Mouse (Mus musculus) embryonic facial prominence, embryonic 12.5 days (tissue): Measurements from ENCODE around the gene Senp7. TPM values are rescaled to one million over a fixed set of nuclear protein-coding genes. Genes with fewer than 3 reads are reported as not detected.
"Not testable (repeated sequence)": the region's sequence is repeated elsewhere in the genome, so short reads cannot be mapped to it uniquely, and the experiment has no call there.

Experiments
- ATAC-seq: fragments of 200-750 bp; cut with Nextera tagmentation; 2 replicates; pipeline ENCODE4 v1.8.0; 2017; ENCODE audit not compliant: insufficient number of reproducible peaks, insufficient read depth, low FRiP score, low TSS enrichment
- H3K27ac ChIP-seq: fragments of 300-500 bp; sonication (generic); 2 replicates; pipeline ENCODE4 v1.5.1; 2016; ENCODE audit warnings: mild to moderate bottlenecking
- H3K27me3 ChIP-seq: fragments of 300-500 bp; sonication (generic); 2 replicates; pipeline ENCODE4 v1.6.1; 2016; ENCODE audit warnings: mild to moderate bottlenecking, moderate library complexity
- H3K36me3 ChIP-seq: fragments of 300-500 bp; sonication (generic); 2 replicates; pipeline ENCODE4 v1.6.1; 2016; ENCODE audit warnings: mild to moderate bottlenecking
- H3K4me1 ChIP-seq: fragments of 300-500 bp; sonication (generic); 2 replicates; pipeline ENCODE4 v1.6.1; 2016
- H3K4me2 ChIP-seq: fragments of 300-500 bp; sonication (generic); replicated peaks from 2 replicates; pipeline ENCODE4 v1.6.1; 2016; ENCODE audit warnings: mild to moderate bottlenecking, moderate library complexity
- H3K4me3 ChIP-seq: fragments of 300-500 bp; sonication (generic); 2 replicates; pipeline ENCODE4 v1.5.1; 2016; ENCODE audit warnings: mild to moderate bottlenecking
- H3K9ac ChIP-seq: fragments of 300-500 bp; sonication (generic); 2 replicates; pipeline ENCODE4 v1.6.1; 2016; ENCODE audit warnings: mild to moderate bottlenecking, moderate library complexity
- H3K9me3 ChIP-seq: fragments of 300-500 bp; sonication (generic); 2 replicates; pipeline ENCODE4 v1.6.1; 2016; ENCODE audit warnings: mild to moderate bottlenecking, moderate library complexity
- WGBS: fragments of 180-500 bp; shearing (Covaris S2); methylation state at CpG from one replicate; pipeline ENCODE4 v1.1.7; 2016; 5-methylcytosine and 5-hydroxymethylcytosine counted together
- polyA plus RNA-seq: library from polyadenylated mRNA; unstranded; fragments of >200 nt; fragmentation: Nextera tagmentation; extraction: Ambion mirVana; gene quantifications from 2 replicates; pipeline ENCODE4 v1.2.1, GENCODE M21; 2016

Gene Senp7
- polyA plus RNA-seq, 1 experiment from 2014 or later, result 45.4 TPM

GRCm38 (mm10) chr16:56096401-56097018 lies 48.4 kb downstream of the Senp7 start:
- H3K36me3 ChIP-seq, result peaks cover 31% of the 10 kb centered on the region
- not testable (repeated sequence) for H3K27me3 ChIP-seq, H3K4me3 ChIP-seq, H3K9me3 ChIP-seq, H3K4me1 ChIP-seq, ATAC-seq, H3K27ac ChIP-seq, H3K4me2 ChIP-seq, H3K9ac ChIP-seq

GRCm38 (mm10) chr16:56115706-56116105 lies 67.6 kb downstream of the Senp7 start:
- Histone ChIP-seq H3K9ac (no peak overlapping the region), H3K9me3 (no peaks in the 10 kb centered on the region), H3K4me1 (0 out of 2 replicates have a peak, but pooled peaks cover 3% of the 10 kb centered on the region), H3K27me3 (no peaks in the 10 kb centered on the region), H3K4me3 (no peak overlapping the region), H3K36me3 (peaks cover 18% of the 10 kb centered on the region), H3K4me2 (no peak overlapping the region), H3K27ac (no peak overlapping the region)
- ATAC-seq, result no peak
- WGBS, result 87% methylated on average over 3 of the region's 3 CpGs

- Histone ChIP-seq H3K9ac (no peak overlapping the region), H3K4me1 (0 out of 2 replicates have a peak, but pooled peaks cover 3% of the 10 kb centered on the region), H3K27me3 (no peaks in the 10 kb centered on the region), H3K27ac (no peak overlapping the region), H3K36me3 (peaks cover 19% of the 10 kb centered on the region), H3K9me3 (no peaks in the 10 kb centered on the region), H3K4me3 (no peak overlapping the region), H3K4me2 (no peak overlapping the region)
- no peak for ATAC-seq
- 84% methylated on average over 5 of the region's 5 CpGs for WGBS
Measured at GRCm38 (mm10) chr16:56116155-56116554, 68.0 kb downstream of the Senp7 start.

- no peaks in the 10 kb centered on the region for H3K27me3 ChIP-seq
- no peak for ATAC-seq
- H3K4me2 ChIP-seq, result no peak overlapping the region
- WGBS, result 50% methylated on average over 10 of the region's 10 CpGs
- no peak overlapping the region for H3K27ac ChIP-seq
- H3K9ac ChIP-seq, result no peak overlapping the region
- no peak overlapping the region for H3K4me3 ChIP-seq
- peaks cover 15% of the 10 kb centered on the region for H3K36me3 ChIP-seq
- no peaks in the 10 kb centered on the region for H3K9me3 ChIP-seq
- H3K4me1 ChIP-seq, result 0 out of 2 replicates have a peak, but pooled peaks cover 3% of the 10 kb centered on the region
Measured at GRCm38 (mm10) chr16:56117327-56118180, 69.4 kb downstream of the Senp7 start.

- Histone ChIP-seq H3K9me3 (no peaks in the 10 kb centered on the region), H3K36me3 (peaks cover 27% of the 10 kb centered on the region), H3K4me3 (no peak overlapping the region), H3K9ac (no peak overlapping the region), H3K27ac (no peak overlapping the region), H3K27me3 (no peaks in the 10 kb centered on the region), H3K4me2 (no peak overlapping the region), H3K4me1 (0 out of 2 replicates have a peak, but pooled peaks cover 3% of the 10 kb centered on the region)
- ATAC-seq, result no peak
- WGBS, result 87% methylated on average over 5 of the region's 5 CpGs
Measured at GRCm38 (mm10) chr16:56122517-56122916, 74.4 kb downstream of the Senp7 start.

GRCm38 (mm10) chr16:56124045-56124444 lies 75.9 kb downstream of the Senp7 start:
- no peaks in the 10 kb centered on the region for H3K4me1 ChIP-seq
- no peak overlapping the region for H3K4me2 ChIP-seq
- H3K9me3 ChIP-seq, result no peaks in the 10 kb centered on the region
- no peak overlapping the region for H3K9ac ChIP-seq
- no peak for ATAC-seq
- no peak overlapping the region for H3K4me3 ChIP-seq
- no peak overlapping the region for H3K27ac ChIP-seq
- peaks cover 39% of the 10 kb centered on the region for H3K36me3 ChIP-seq
- WGBS, result 84% methylated on average over 3 of the region's 3 CpGs
- H3K27me3 ChIP-seq, result no peaks in the 10 kb centered on the region

GRCm38 (mm10) chr16:56131666-56132065 lies 83.5 kb downstream of the Senp7 start:
- Histone ChIP-seq H3K9me3 (no peaks in the 10 kb centered on the region), H3K36me3 (peaks cover 18% of the 10 kb centered on the region), H3K4me3 (no peak overlapping the region), H3K9ac (no peak overlapping the region), H3K4me2 (no peak overlapping the region), H3K4me1 (no peaks in the 10 kb centered on the region), H3K27ac (no peak overlapping the region), H3K27me3 (no peaks in the 10 kb centered on the region)
- ATAC-seq, result no peak
- 37% methylated on average over 3 of the region's 3 CpGs for WGBS

- no peaks in the 10 kb centered on the region for H3K9me3 ChIP-seq
- H3K9ac ChIP-seq, result no peak overlapping the region
- H3K4me2 ChIP-seq, result no peak overlapping the region
- H3K27me3 ChIP-seq, result no peaks in the 10 kb centered on the region
- no peak overlapping the region for H3K4me3 ChIP-seq
- H3K36me3 ChIP-seq, result peaks cover 7% of the 10 kb centered on the region; the same call in 1 of the 2 replicates
- no peaks in the 10 kb centered on the region for H3K4me1 ChIP-seq
- H3K27ac ChIP-seq, result no peak overlapping the region
- ATAC-seq, result no peak
- 64% methylated on average over 4 of the region's 4 CpGs for WGBS
Measured at GRCm38 (mm10) chr16:56134149-56134548, 86.0 kb downstream of the Senp7 start.

GRCm38 (mm10) chr16:56137672-56138071 lies 89.5 kb downstream of the Senp7 start:
- H3K9me3 ChIP-seq, ATAC-seq, H3K27me3 ChIP-seq, H3K4me2 ChIP-seq, H3K27ac ChIP-seq, H3K4me1 ChIP-seq, H3K4me3 ChIP-seq, H3K9ac ChIP-seq: not testable (repeated sequence)
- H3K36me3 ChIP-seq, result 0 out of 2 replicates have a peak, but pooled peaks cover 10% of the 10 kb centered on the region
- WGBS, result 95% methylated on average over 5 of the region's 5 CpGs

GRCm38 (mm10) chr16:56139921-56140320 lies 91.8 kb downstream of the Senp7 start:
- Histone ChIP-seq H3K4me1 (no peaks in the 10 kb centered on the region), H3K36me3 (0 out of 2 replicates have a peak, but pooled peaks cover 10% of the 10 kb centered on the region), H3K27me3 (no peaks in the 10 kb centered on the region), H3K27ac (no peak overlapping the region), H3K9me3 (no peaks in the 10 kb centered on the region), H3K9ac (no peak overlapping the region), H3K4me3 (no peak overlapping the region), H3K4me2 (no peak overlapping the region)
- 91% methylated on average over 3 of the region's 3 CpGs for WGBS
- ATAC-seq, result no peak

- H3K27me3 ChIP-seq, result no peaks in the 10 kb centered on the region
- ATAC-seq, result no peak
- no peaks in the 10 kb centered on the region for H3K4me1 ChIP-seq
- no peak overlapping the region for H3K4me3 ChIP-seq
- 0 out of 2 replicates have a peak, but pooled peaks cover 3% of the 10 kb centered on the region for H3K36me3 ChIP-seq
- 98% methylated on average over 17 of the region's 17 CpGs for WGBS
- H3K9me3 ChIP-seq, result no peaks in the 10 kb centered on the region
- H3K27ac ChIP-seq, result no peak overlapping the region
- H3K4me2 ChIP-seq, result no peak overlapping the region
- no peak overlapping the region for H3K9ac ChIP-seq
Measured at GRCm38 (mm10) chr16:56144876-56145555, 96.9 kb downstream of the Senp7 start.
